Mouse (Mus musculus) neural tube, embryonic 11.5 days (tissue): ENCODE data around the gene Gm28897. TPM values are rescaled to one million over a fixed set of nuclear protein-coding genes. Genes with fewer than 3 reads are reported as not detected.
"Not testable (repeated sequence)": the region's sequence is repeated elsewhere in the genome, so short reads cannot be mapped to it uniquely, and the experiment has no call there.

Experiments
- ATAC-seq: fragments of 200-750 bp; cut with Nextera tagmentation; 2 replicates; pipeline ENCODE4 v1.8.0; 2017; ENCODE audit warnings: moderate number of reproducible peaks, mild to moderate bottlenecking, moderate TSS enrichment, moderate library complexity; ENCODE audit not compliant: insufficient read depth, low FRiP score, low TSS enrichment
- DNase-seq: peaks from one replicate; pipeline ENCODE4 v3.0.0-alpha.2; 2015; ENCODE audit warnings: low spot score
- H3K27ac ChIP-seq: fragments of 300-500 bp; sonication (generic); 2 replicates; pipeline ENCODE4 v1.5.1; 2014; ENCODE audit warnings: low read depth, mild to moderate bottlenecking, low read length
- H3K27me3 ChIP-seq: fragments of 300-500 bp; sonication (generic); 2 replicates; pipeline ENCODE4 v1.6.1; 2014; ENCODE audit warnings: mild to moderate bottlenecking, low read length, mixed read lengths; ENCODE audit not compliant: control insufficient read depth, insufficient read depth
- H3K36me3 ChIP-seq: fragments of 300-500 bp; sonication (generic); 2 replicates; pipeline ENCODE4 v1.6.1; 2014; ENCODE audit warnings: mild to moderate bottlenecking, low read length, moderate library complexity, mixed read lengths; ENCODE audit not compliant: control insufficient read depth, insufficient read depth
- H3K4me1 ChIP-seq: fragments of 300-500 bp; sonication (generic); 2 replicates; pipeline ENCODE4 v1.6.1; 2014; ENCODE audit warnings: low read length, mixed read lengths; ENCODE audit not compliant: control insufficient read depth, insufficient read depth
- H3K4me2 ChIP-seq: fragments of 300-500 bp; sonication (generic); 2 replicates; pipeline ENCODE4 v1.6.1; 2014; ENCODE audit warnings: low read depth, mild to moderate bottlenecking, moderate library complexity
- H3K4me3 ChIP-seq: fragments of 300-500 bp; sonication (generic); 2 replicates; pipeline ENCODE4 v1.5.1; 2014; ENCODE audit warnings: low read depth, low read length
- H3K9ac ChIP-seq: fragments of 300-500 bp; sonication (generic); 2 replicates; pipeline ENCODE4 v1.6.1; 2014; ENCODE audit warnings: mild to moderate bottlenecking, low read length
- H3K9me3 ChIP-seq: fragments of 300-500 bp; sonication (generic); 2 replicates; pipeline ENCODE4 v1.6.1; 2016; ENCODE audit warnings: low read length; ENCODE audit not compliant: control insufficient read depth
- WGBS: fragments of 180-500 bp; shearing (Covaris S2); extraction: QIAGEN DNeasy Blood & Tissue Kit; methylation state at CpG from one replicate; pipeline ENCODE4 v1.1.7; 2014; 5-methylcytosine and 5-hydroxymethylcytosine counted together
- polyA plus RNA-seq: library from polyadenylated mRNA; unstranded; fragments of >200 nt; fragmentation: Nextera tagmentation; extraction: Ambion mirVana; gene quantifications from 2 replicates; pipeline ENCODE4 v1.2.1, GENCODE M21; 2014

The Gm28897 gene
- polyA plus RNA-seq, result not detected in 2 replicates

GRCm38 (mm10) chrY:80926695-80927094 is at the start of gene Gm28897:
TSS of gene Gm28897 (plus strand) at chrY:80926995.
- no CpG with 5 or more reads among the region's 6 CpGs for WGBS
- H3K27ac ChIP-seq, H3K4me2 ChIP-seq, DNase-seq, H3K36me3 ChIP-seq, H3K9ac ChIP-seq, H3K4me3 ChIP-seq, H3K4me1 ChIP-seq, ATAC-seq, H3K9me3 ChIP-seq, H3K27me3 ChIP-seq: not testable (repeated sequence)
